In the genomic region with DNA sequence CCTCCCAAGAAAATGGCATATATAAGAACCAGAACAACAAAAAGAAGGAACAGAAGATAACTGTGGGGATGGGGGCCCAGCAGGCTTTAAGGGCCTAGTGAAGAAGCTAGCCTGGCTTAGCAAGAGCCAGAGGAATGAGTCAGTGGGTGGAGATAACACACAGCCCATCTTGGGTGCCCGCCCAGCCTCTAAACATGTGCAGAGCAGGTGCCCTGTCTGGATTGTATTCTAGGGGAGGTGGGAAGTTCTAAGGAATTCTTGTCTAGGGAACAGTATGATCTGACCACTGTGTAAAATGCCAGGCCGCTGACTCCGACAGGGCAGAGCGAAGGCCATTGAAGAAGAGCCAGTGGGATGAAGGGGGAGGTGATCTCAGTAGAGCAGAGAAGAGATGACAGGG, we compare ENCODE assay signal across 18 mouse cellular contexts. TPM values are rescaled to one million over a fixed set of nuclear protein-coding genes. Genes with fewer than 3 reads are reported as not detected.
"Had no signal": no experiment of that assay in that cellular context is flagged by ENCODE, and none has a peak within 500 bp of the region (broad histone marks: within the 10 kb centered on the region; RNA-seq: fewer than 3 reads in every experiment).

No protein-coding gene starts in this region.

- H3K36me3 ChIP-seq: limb, embryonic 15.5 days; liver, embryonic 12.5 days; midbrain, embryonic 12.5 days had no signal

- ATAC-seq: liver, embryonic 12.5 days had no signal

- DNase-seq: kidney, postnatal 36 days; layer of hippocampus, adult 9-11 months; layer of hippocampus, postnatal 36 days; lung, embryonic 14.5 days; lung, postnatal 10 days; lung, postnatal 4 days; right cerebral cortex, adult 18-20 months; right cerebral cortex, postnatal 25 days; thymus, postnatal 36 days had no signal

- H3K9ac ChIP-seq: limb, embryonic 15.5 days; liver, embryonic 12.5 days; lung, embryonic 14.5 days; midbrain, embryonic 12.5 days had no signal

- H3K27ac ChIP-seq: limb, embryonic 15.5 days; liver, embryonic 12.5 days; midbrain, embryonic 12.5 days had no signal

- H3K9me3 ChIP-seq: limb, embryonic 15.5 days; liver, embryonic 12.5 days; midbrain, embryonic 12.5 days had no signal

- H3K4me2 ChIP-seq: limb, embryonic 15.5 days; liver, embryonic 12.5 days; lung, embryonic 14.5 days; midbrain, embryonic 12.5 days had no signal

- H3K27me3 ChIP-seq: limb, embryonic 15.5 days; liver, embryonic 12.5 days had no signal

- H3K4me1 ChIP-seq: liver, embryonic 12.5 days had no signal

- H3K4me3 ChIP-seq: limb, embryonic 15.5 days; liver, embryonic 12.5 days; midbrain, embryonic 12.5 days had no signal

RNA-seq across cellular contexts. Expression of gene Lrtm1, which starts 5.2 kb away (rescaled TPM):
- total RNA-seq: layer of hippocampus, adult 18-20 months; layer of hippocampus, postnatal 36 days; left cerebral cortex, postnatal 25 days; megakaryocyte, adult 5-6 weeks; midbrain, postnatal 0 days had no signal
- polyA plus RNA-seq: liver, embryonic 12.5 days; small intestine, adult 2 months; thymus, postnatal 0 days had no signal
